Mouse (Mus musculus) neural tube, embryonic 14.5 days (tissue): Measurements from ENCODE around the gene Znrd1as. TPM values are rescaled to one million over a fixed set of nuclear protein-coding genes. Genes with fewer than 3 reads are reported as not detected.

Experiments used
- ATAC-seq: fragments of 200-750 bp; cut with Nextera tagmentation; 2 replicates; pipeline ENCODE4 v1.8.0; 2017; ENCODE audit warnings: low read depth, mild to moderate bottlenecking, moderate TSS enrichment, moderate library complexity
- H3K27ac ChIP-seq: fragments of 300-500 bp; sonication (generic); 2 replicates; pipeline ENCODE4 v1.5.1; 2014; ENCODE audit warnings: low read depth, mild to moderate bottlenecking, control low read depth, low read length, moderate library complexity, mixed read lengths
- H3K27me3 ChIP-seq: fragments of 300-500 bp; sonication (generic); 2 replicates; pipeline ENCODE4 v1.6.1; 2014; ENCODE audit warnings: low read length; ENCODE audit not compliant: control insufficient read depth, insufficient read depth
- H3K36me3 ChIP-seq: fragments of 300-500 bp; sonication (generic); 2 replicates; pipeline ENCODE4 v1.6.1; 2014; ENCODE audit warnings: low read length, mixed read lengths; ENCODE audit not compliant: control insufficient read depth, insufficient read depth
- H3K4me1 ChIP-seq: fragments of 300-500 bp; sonication (generic); 2 replicates; pipeline ENCODE4 v1.6.1; 2014; ENCODE audit warnings: low read length; ENCODE audit not compliant: control insufficient read depth, insufficient read depth
- H3K4me2 ChIP-seq: fragments of 300-500 bp; sonication (generic); 2 replicates; pipeline ENCODE4 v1.6.1; 2014; ENCODE audit warnings: mild to moderate bottlenecking, low read depth, low read length, control low read depth
- H3K4me3 ChIP-seq: fragments of 300-500 bp; sonication (generic); 2 replicates; pipeline ENCODE4 v1.5.1; 2014; ENCODE audit warnings: low read depth, low read length, control low read depth, mixed read lengths
- H3K9ac ChIP-seq: fragments of 300-500 bp; sonication (generic); replicated peaks from 2 replicates; pipeline ENCODE4 v1.6.1; 2014; ENCODE audit warnings: low read depth, mild to moderate bottlenecking, control low read depth, low read length, mixed read lengths
- H3K9me3 ChIP-seq: fragments of 300-500 bp; sonication (generic); 2 replicates; pipeline ENCODE4 v1.6.1; 2016; ENCODE audit warnings: low read length; ENCODE audit not compliant: control insufficient read depth
- WGBS: fragments of 180-500 bp; shearing (Covaris S2); extraction: QIAGEN DNeasy Blood & Tissue Kit; methylation state at CpG from one replicate; pipeline ENCODE4 v1.1.7; 2014; 5-methylcytosine and 5-hydroxymethylcytosine counted together
- polyA plus RNA-seq: library from polyadenylated mRNA; unstranded; fragments of >200 nt; fragmentation: Nextera tagmentation; extraction: Ambion mirVana; gene quantifications from 2 replicates; pipeline ENCODE4 v1.2.1, GENCODE M21; 2014

The Znrd1as gene
- polyA plus RNA-seq, 1 experiment from 2014 or later = 4.6 TPM

DNA sequence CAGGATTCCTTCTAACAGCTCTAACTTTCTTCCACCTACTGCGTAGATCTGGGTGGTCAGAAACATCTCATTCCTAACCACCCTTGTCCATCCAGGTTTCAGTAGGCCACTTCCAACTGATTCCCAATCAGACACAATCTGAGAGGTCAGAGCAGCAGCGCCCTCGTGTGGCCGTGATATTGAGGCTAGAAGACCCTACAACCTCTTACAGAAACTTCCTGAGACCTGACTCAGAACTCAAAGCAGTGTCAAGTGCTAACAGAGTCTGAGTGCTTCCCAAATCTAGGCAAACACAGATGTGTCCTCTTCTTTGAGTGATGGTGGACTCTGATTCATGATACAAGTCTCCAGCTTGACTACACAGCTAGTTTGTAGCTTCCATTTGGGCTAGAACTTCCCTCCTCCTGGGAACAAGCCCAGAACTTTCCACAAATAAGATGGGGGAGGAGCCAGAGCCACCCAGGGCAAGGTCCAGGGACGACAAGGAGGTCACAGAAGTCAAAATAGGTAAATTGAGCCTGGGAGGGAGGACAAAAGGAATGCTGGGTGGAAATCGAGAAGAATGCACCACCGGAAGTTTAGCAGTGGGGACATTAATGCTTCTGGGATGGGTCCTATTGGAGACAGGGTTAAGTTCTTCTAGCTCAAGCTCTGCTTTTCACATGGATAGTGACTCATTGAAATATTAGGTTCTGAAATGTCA lies 38.8 kb downstream of the Znrd1as start:
- Histone ChIP-seq H3K4me3 (no peak overlapping the region), H3K27ac (no peak overlapping the region), H3K9me3 (no peaks in the 10 kb centered on the region), H3K9ac (no peak overlapping the region), H3K27me3 (no peaks in the 10 kb centered on the region), H3K4me2 (no peak overlapping the region), H3K4me1 (no peaks in the 10 kb centered on the region), H3K36me3 (no peaks in the 10 kb centered on the region)
- 28% methylated on average over 7 of the region's 7 CpGs for WGBS
- ATAC-seq = no peak

GRCm38 (mm10) chr17:36998477-36998876 lies 40.1 kb downstream of the Znrd1as start:
- no peaks in the 10 kb centered on the region for H3K27me3 ChIP-seq
- H3K27ac ChIP-seq = no peak overlapping the region
- no peak overlapping the region for H3K9ac ChIP-seq
- no peaks in the 10 kb centered on the region for H3K4me1 ChIP-seq
- H3K4me2 ChIP-seq = no peak overlapping the region
- H3K9me3 ChIP-seq = no peaks in the 10 kb centered on the region
- no peak overlapping the region for H3K4me3 ChIP-seq
- no peaks in the 10 kb centered on the region for H3K36me3 ChIP-seq
- no peak for ATAC-seq
- 76% methylated on average over 2 of the region's 2 CpGs for WGBS

- Histone ChIP-seq H3K36me3 (peaks cover 6% of the 10 kb centered on the region), H3K27me3 (no peaks in the 10 kb centered on the region), H3K9me3 (no peaks in the 10 kb centered on the region), H3K4me2 (peak within 1 kb of the TSS; percentile 61; the same call in 1 of the 2 replicates), H3K27ac (no peak within 1 kb of the TSS), H3K9ac (no peak within 1 kb of the TSS), H3K4me3 (peak within 1 kb of the TSS; percentile 86), H3K4me1 (0 out of 2 replicates have a peak, but pooled peaks cover 4% of the 10 kb centered on the region)
- no peak for ATAC-seq
- WGBS = 93% methylated on average over 7 of the region's 7 CpGs
Measured at GRCm38 (mm10) chr17:37000863-37001262, 42.5 kb downstream of the Znrd1as start, which contains the start of gene Zfp57. TSS of gene Zfp57 (plus strand) at chr17:37001163.

- Histone ChIP-seq H3K27ac (peak overlapping the region; percentile 94), H3K27me3 (no peaks in the 10 kb centered on the region), H3K9ac (peak overlapping the region; percentile 96), H3K9me3 (no peaks in the 10 kb centered on the region), H3K4me3 (peak overlapping the region; percentile 86), H3K4me1 (0 out of 2 replicates have a peak, but pooled peaks cover 4% of the 10 kb centered on the region), H3K4me2 (peak overlapping the region; percentile 61), H3K36me3 (peaks cover 20% of the 10 kb centered on the region)
- under 1% methylated on average over 49 of the region's 49 CpGs for WGBS
- peak; percentile 91 for ATAC-seq
Measured at GRCm38 (mm10) chr17:37002364-37003330, 44.3 kb downstream of the Znrd1as start.

DNA sequence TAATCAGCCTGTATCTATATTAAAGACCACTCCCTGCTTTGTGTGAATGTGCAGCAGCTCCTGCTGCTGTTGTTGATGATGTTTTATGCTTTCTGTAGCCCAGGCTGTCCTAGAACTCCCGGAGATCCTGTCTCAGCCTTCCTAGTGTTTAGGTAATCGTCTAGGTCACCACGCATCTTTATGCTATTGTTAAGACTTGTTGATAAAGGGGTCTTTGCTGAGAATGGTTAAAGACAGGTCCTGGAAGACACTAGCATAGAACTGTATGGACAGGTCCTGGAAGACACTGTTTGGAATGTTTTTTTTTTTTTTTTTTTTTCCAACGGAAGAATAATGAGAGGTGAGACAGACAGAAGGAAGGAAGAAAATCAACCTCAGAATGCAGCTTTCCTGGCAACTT lies 45.0 kb downstream of the Znrd1as start:
- Histone ChIP-seq H3K9ac (peak overlapping the region; percentile 96), H3K4me1 (0 out of 2 replicates have a peak, but pooled peaks cover 4% of the 10 kb centered on the region), H3K27me3 (no peaks in the 10 kb centered on the region), H3K27ac (peak overlapping the region; percentile 94), H3K4me2 (peak overlapping the region; percentile 61), H3K9me3 (no peaks in the 10 kb centered on the region), H3K4me3 (peak overlapping the region; percentile 86), H3K36me3 (peaks cover 21% of the 10 kb centered on the region)
- peak; percentile 33 for ATAC-seq
- WGBS = 25% methylated on average over 4 of the region's 4 CpGs

- 0 out of 2 replicates have a peak, but pooled peaks cover 4% of the 10 kb centered on the region for H3K4me1 ChIP-seq
- H3K27ac ChIP-seq = no peak overlapping the region
- H3K9ac ChIP-seq = no peak overlapping the region
- H3K4me3 ChIP-seq = no peak overlapping the region
- H3K27me3 ChIP-seq = no peaks in the 10 kb centered on the region
- no peaks in the 10 kb centered on the region for H3K9me3 ChIP-seq
- H3K36me3 ChIP-seq = peaks cover 43% of the 10 kb centered on the region
- 98% methylated on average over 6 of the region's 6 CpGs for WGBS
- no peak overlapping the region for H3K4me2 ChIP-seq
- no peak for ATAC-seq
Measured at GRCm38 (mm10) chr17:37008161-37008560, 49.8 kb downstream of the Znrd1as start.

- no peaks in the 10 kb centered on the region for H3K27me3 ChIP-seq
- no peak overlapping the region for H3K9ac ChIP-seq
- H3K4me1 ChIP-seq = no peaks in the 10 kb centered on the region
- H3K9me3 ChIP-seq = no peaks in the 10 kb centered on the region
- H3K4me3 ChIP-seq = no peak overlapping the region
- no peak overlapping the region for H3K27ac ChIP-seq
- peaks cover 43% of the 10 kb centered on the region for H3K36me3 ChIP-seq
- no peak for ATAC-seq
- H3K4me2 ChIP-seq = no peak overlapping the region
- 94% methylated on average over 17 of the region's 17 CpGs for WGBS
Measured at GRCm38 (mm10) chr17:37009460-37010042, 51.2 kb downstream of the Znrd1as start.

- H3K27ac ChIP-seq = no peak overlapping the region
- no peak overlapping the region for H3K9ac ChIP-seq
- H3K27me3 ChIP-seq = no peaks in the 10 kb centered on the region
- H3K4me2 ChIP-seq = no peak overlapping the region
- WGBS = 87% methylated on average over 3 of the region's 3 CpGs
- no peak overlapping the region for H3K4me3 ChIP-seq
- ATAC-seq = no peak
- no peaks in the 10 kb centered on the region for H3K4me1 ChIP-seq
- no peaks in the 10 kb centered on the region for H3K9me3 ChIP-seq
- peaks cover 31% of the 10 kb centered on the region for H3K36me3 ChIP-seq
Measured at GRCm38 (mm10) chr17:37011719-37012118, 53.3 kb downstream of the Znrd1as start.
